Mouse (Mus musculus) neural tube, embryonic 15.5 days (tissue): ENCODE results near the gene Gm28042. TPM values are rescaled to one million over a fixed set of nuclear protein-coding genes. Genes with fewer than 3 reads are reported as not detected.

Source experiments
- ATAC-seq: fragments of 200-750 bp; cut with Nextera tagmentation; 2 replicates; pipeline ENCODE4 v1.8.0; 2017; ENCODE audit warnings: mild to moderate bottlenecking, moderate TSS enrichment, moderate library complexity; ENCODE audit not compliant: low FRiP score
- H3K27ac ChIP-seq: fragments of 300-500 bp; sonication (generic); replicated peaks from 2 replicates; pipeline ENCODE4 v1.5.1; 2015; ENCODE audit warnings: mild to moderate bottlenecking, inconsistent platforms
- H3K27me3 ChIP-seq: fragments of 300-500 bp; sonication (generic); replicated peaks from 2 replicates; pipeline ENCODE4 v1.6.1; 2015; ENCODE audit warnings: inconsistent platforms
- H3K36me3 ChIP-seq: fragments of 300-500 bp; sonication (generic); 2 replicates; pipeline ENCODE4 v1.6.1; 2015; ENCODE audit warnings: inconsistent platforms
- H3K4me1 ChIP-seq: fragments of 300-500 bp; sonication (generic); 2 replicates; pipeline ENCODE4 v1.6.1; 2015; ENCODE audit warnings: inconsistent platforms
- H3K4me2 ChIP-seq: fragments of 300-500 bp; sonication (generic); 2 replicates; pipeline ENCODE4 v1.6.1; 2015; ENCODE audit warnings: inconsistent platforms, mild to moderate bottlenecking, moderate library complexity
- H3K4me3 ChIP-seq: fragments of 300-500 bp; sonication (generic); replicated peaks from 2 replicates; pipeline ENCODE4 v1.5.1; 2015; ENCODE audit warnings: mild to moderate bottlenecking, inconsistent platforms
- H3K9ac ChIP-seq: fragments of 300-500 bp; sonication (generic); replicated peaks from 2 replicates; pipeline ENCODE4 v1.6.1; 2015; ENCODE audit warnings: mild to moderate bottlenecking, inconsistent platforms
- H3K9me3 ChIP-seq: fragments of 300-500 bp; sonication (generic); replicated peaks from 2 replicates; pipeline ENCODE4 v1.6.1; 2016; ENCODE audit warnings: inconsistent platforms
- whole genome bisulfite sequencing: fragments of 180-500 bp; shearing (Covaris S2); methylation state at CpG from one replicate; pipeline ENCODE4 v1.1.7; 2015; ENCODE audit warnings: mixed read lengths; 5-methylcytosine and 5-hydroxymethylcytosine counted together
- microRNA-seq: library from miRNA; unstranded; fragments of <30 nt; microRNA quantifications from one replicate; pipeline ENCODE4, GENCODE M21; 2017
- polyA plus RNA-seq: library from polyadenylated mRNA; unstranded; fragments of >200 nt; fragmentation: Nextera tagmentation; extraction: Ambion mirVana; gene quantifications from 2 replicates; pipeline ENCODE4 v1.2.1, GENCODE M21; 2015

The Gm28042 gene
- polyA plus RNA-seq, 1 experiment from 2014 or later, result 4.4 TPM

DNA sequence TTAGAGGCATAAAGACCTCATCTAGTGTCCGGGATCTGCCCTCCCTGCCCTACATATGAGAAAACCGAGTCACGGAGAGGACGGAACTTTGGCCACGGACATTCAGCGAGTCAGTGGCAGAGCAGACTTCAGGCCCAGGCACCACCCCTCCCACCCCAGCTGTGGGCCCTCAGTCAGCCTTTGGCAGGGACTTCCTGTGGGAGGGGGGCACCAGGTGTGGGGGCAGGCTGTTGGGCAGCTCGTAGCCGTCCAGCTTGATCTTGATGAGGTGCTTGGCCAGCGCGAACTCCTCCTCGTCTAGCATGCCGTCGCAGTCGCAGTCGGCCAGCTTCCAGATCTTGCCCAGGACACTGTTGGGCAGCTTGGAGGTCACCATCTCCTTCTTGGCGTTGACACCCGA lies 63.7 kb downstream of the Gm28042 start:
- 94% methylated on average over 17 of the region's 17 CpGs for WGBS
- ATAC-seq, result no peak
- H3K9me3 ChIP-seq, result no peaks in the 10 kb centered on the region

More for the DNA sequence above, 63.7 kb downstream of the Gm28042 start:
- Histone ChIP-seq H3K27me3 (no peaks in the 10 kb centered on the region), H3K4me1 (peaks cover 3% of the 10 kb centered on the region; the same call in 1 of the 2 replicates), H3K27ac (no peak overlapping the region), H3K36me3 (no peaks in the 10 kb centered on the region), H3K4me3 (no peak overlapping the region), H3K9ac (no peak overlapping the region), H3K4me2 (no peak overlapping the region)

Small RNA genes within 50 kb of the gene (microRNA-seq; reads per million reads assigned to microRNA genes)
- not detected for gene Mir7665

Other genes starting within 250 kb of the Gm28042 start
- gene Rpap1, start 240.0 kb upstream of the Gm28042 start, polyA plus RNA-seq, result 16.2 and 19.7 TPM in 2 replicates
- gene Tyro3, start 229.8 kb upstream of the Gm28042 start, polyA plus RNA-seq, result 19.2 and 20.7 TPM in 2 replicates
- gene Mga, start 130.3 kb upstream of the Gm28042 start, polyA plus RNA-seq, result 23.6 and 25.4 TPM in 2 replicates
- 6.1 and 6.8 TPM in 2 replicates for gene Mapkbp1, start 54.8 kb upstream of the Gm28042 start, polyA plus RNA-seq
- 20.3 and 20.7 TPM in 2 replicates for gene Jmjd7, start within 50 bp of the Gm28042 start, polyA plus RNA-seq
- 2.4 and 2.8 TPM in 2 replicates for gene Pla2g4b, start 5.9 kb downstream of the Gm28042 start, polyA plus RNA-seq
- gene Ehd4, start 127.1 kb downstream of the Gm28042 start, polyA plus RNA-seq, result 15.9 and 27.7 TPM in 2 replicates
- gene Pla2g4e, start 217.8 kb downstream of the Gm28042 start, polyA plus RNA-seq, result 3.5 and 4.2 TPM in 2 replicates